Mouse (Mus musculus) cerebellum, adult 2 months (tissue): ENCODE data around the gene Bcl7c.

Source experiments
- CTCF ChIP-seq: fragments of 200-500 bp; IDR thresholded peaks from 2 replicates; pipeline ENCODE4 v1.5.1; 2011; ENCODE audit warnings: low read depth, mild to moderate bottlenecking, control low read depth, low read length, moderate library complexity, borderline replicate concordance; ENCODE audit not compliant: insufficient read depth
- POLR2A ChIP-seq: fragments of 200-500 bp; IDR thresholded peaks from 2 replicates; pipeline ENCODE4 v1.6.1; 2011; ENCODE audit warnings: low read length, control low read depth, borderline replicate concordance; ENCODE audit not compliant: insufficient read depth

GRCm38 (mm10) chr7:127712461-127713385 lies 4.0 kb upstream of the Bcl7c start, which contains the start of gene Ctf1:
- no peak for TF ChIP-seq CTCF
- TF ChIP-seq POLR2A: no peak
